Mouse (Mus musculus) granulocyte monocyte progenitor cell, adult 5-6 weeks (primary cell): ENCODE measurements around the gene Pyy. TPM values are rescaled to one million over a fixed set of nuclear protein-coding genes. Genes with fewer than 3 reads are reported as not detected.

Source experiments
- ATAC-seq: replicated peaks from 2 replicates; pipeline ENCODE4 v1.8.0; 2016; ENCODE audit warnings: mild to moderate bottlenecking, moderate TSS enrichment, inconsistent platforms; ENCODE audit not compliant: poor library complexity, severe bottlenecking
- total RNA-seq, 2 experiments: library from RNA; stranded (forward) in 1 of 2; stranded (reverse) in 1 of 2; fragments of 200-712, 200-1000 nt in 1 of 2; fragments of >200 nt in 1 of 2; fragmentation: Nextera tagmentation in 1 of 2; gene quantifications; 2 replicates each; pipeline ENCODE4 v1.2.3; 2014 to 2017

Pyy gene
- total RNA-seq, 2 experiments from 2014 or later = not detected

GRCm38 (mm10) chr11:102096887-102097391 lies 10.7 kb downstream of the Pyy start:
- ATAC-seq = peak; percentile 59

GRCm38 (mm10) chr11:102096446-102096845 lies 11.2 kb downstream of the Pyy start:
- ATAC-seq = no peak

GRCm38 (mm10) chr11:102095676-102096075 lies 12.0 kb downstream of the Pyy start:
- ATAC-seq = no peak

GRCm38 (mm10) chr11:102089088-102089808 lies 18.4 kb downstream of the Pyy start:
- peak; percentile 20; the same call in 1 of the 2 replicates for ATAC-seq

- ATAC-seq = peak; percentile 43
Measured at GRCm38 (mm10) chr11:102087931-102088898, 19.4 kb downstream of the Pyy start, which contains the start of gene Mpp2. Gene Mpp2, minus strand, starts transcription at chr11:102088515.

GRCm38 (mm10) chr11:102087081-102087751 lies 20.4 kb downstream of the Pyy start:
- peak; percentile 34 for ATAC-seq

GRCm38 (mm10) chr11:102086331-102086730 lies 21.3 kb downstream of the Pyy start:
- no peak for ATAC-seq

GRCm38 (mm10) chr11:102084159-102084558 lies 23.5 kb downstream of the Pyy start:
- ATAC-seq = no peak

- no peak for ATAC-seq
Measured at GRCm38 (mm10) chr11:102083193-102083592, 24.4 kb downstream of the Pyy start.

- ATAC-seq = peak; percentile 29; the same call in 1 of the 2 replicates
Measured at GRCm38 (mm10) chr11:102082322-102082721, 25.3 kb downstream of the Pyy start.

GRCm38 (mm10) chr11:102073722-102074121 lies 33.9 kb downstream of the Pyy start:
- ATAC-seq = no peak

- ATAC-seq = no peak
Measured at GRCm38 (mm10) chr11:102072729-102073128, 34.9 kb downstream of the Pyy start.

GRCm38 (mm10) chr11:102070426-102070825 lies 37.2 kb downstream of the Pyy start:
- no peak for ATAC-seq

GRCm38 (mm10) chr11:102069633-102070032 lies 38.0 kb downstream of the Pyy start:
- no peak for ATAC-seq

GRCm38 (mm10) chr11:102068969-102069368 lies 38.7 kb downstream of the Pyy start:
- no peak for ATAC-seq

- no peak for ATAC-seq
Measured at GRCm38 (mm10) chr11:102063076-102063475, 44.6 kb downstream of the Pyy start.

- no peak for ATAC-seq
Measured at GRCm38 (mm10) chr11:102061941-102062473, 45.6 kb downstream of the Pyy start.

GRCm38 (mm10) chr11:102061236-102061940 lies 46.2 kb downstream of the Pyy start:
- peak; percentile 76 for ATAC-seq
